Mouse (Mus musculus): ENCODE data around the gene Tnrc6a.
A peak's percentile ranks its signal among the peaks of the same experiment; 100 is the strongest.

The Tnrc6a gene

DNA sequence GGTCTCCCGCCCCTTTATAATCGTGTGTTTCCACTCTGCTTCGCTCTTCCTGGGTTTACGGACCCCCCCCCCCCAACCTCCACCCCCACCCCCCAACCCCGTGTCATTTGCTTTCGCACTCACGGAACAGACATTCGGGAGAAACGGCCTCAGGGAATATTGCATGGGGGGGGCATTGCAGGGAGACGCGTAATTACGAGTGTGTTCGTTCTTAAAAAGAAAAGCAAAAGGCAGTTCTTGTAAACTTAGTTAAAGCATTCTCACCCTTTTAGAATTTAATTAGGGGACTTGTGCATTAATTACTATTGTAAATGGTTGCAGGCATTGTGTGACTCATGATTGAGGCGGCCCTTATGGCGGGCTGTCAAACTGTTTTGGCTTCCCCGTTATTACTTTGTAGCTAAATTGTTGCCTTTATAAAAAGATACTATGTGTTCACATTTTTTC, 1.1 kb downstream of the Tnrc6a start:
- no peak for DNase-seq (ENCODE audit: low spot score in 2 of 2)

DNA sequence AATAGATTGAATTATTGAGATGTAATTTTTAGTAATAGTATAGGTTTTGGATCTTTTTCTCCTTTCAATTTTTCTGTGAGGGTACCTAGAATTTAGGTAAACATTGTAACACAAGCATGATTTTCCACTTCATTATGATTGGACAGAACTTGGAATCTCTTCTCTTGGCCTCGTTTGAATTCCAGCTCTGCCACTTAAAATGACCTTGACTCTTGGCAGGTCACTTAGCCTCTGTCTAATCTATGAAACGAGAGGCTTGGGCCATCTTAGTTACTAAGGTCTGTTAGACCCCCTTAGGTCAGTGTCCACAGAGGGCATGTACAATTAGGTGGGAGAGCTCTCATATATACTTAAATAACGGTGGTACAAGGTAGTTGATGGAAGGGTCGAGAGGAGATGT, 2.4 kb downstream of the Tnrc6a start:
- no peak for DNase-seq (ENCODE audit: low spot score in 2 of 2)

DNA sequence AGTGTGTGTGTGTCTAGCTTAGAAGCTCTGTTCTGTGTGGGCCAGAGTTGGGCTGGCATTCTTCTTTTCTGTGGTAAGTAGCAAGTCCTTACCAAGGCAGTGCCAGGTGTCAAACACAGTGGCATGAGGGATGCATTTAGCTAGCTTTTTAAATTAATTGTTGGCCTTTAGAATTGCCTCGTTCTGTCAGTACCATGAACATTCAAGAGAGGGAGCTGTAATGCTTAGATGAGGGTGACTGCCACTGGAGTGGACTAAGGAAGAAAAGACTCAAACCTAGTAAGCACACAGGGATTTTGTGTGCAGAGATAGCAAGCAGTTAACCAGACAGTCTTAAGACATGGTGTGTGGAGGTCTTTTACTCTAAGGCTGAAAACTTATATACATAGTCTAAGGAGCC, 3.6 kb downstream of the Tnrc6a start:
- no peak for DNase-seq (ENCODE audit: low spot score in 2 of 2)

DNA sequence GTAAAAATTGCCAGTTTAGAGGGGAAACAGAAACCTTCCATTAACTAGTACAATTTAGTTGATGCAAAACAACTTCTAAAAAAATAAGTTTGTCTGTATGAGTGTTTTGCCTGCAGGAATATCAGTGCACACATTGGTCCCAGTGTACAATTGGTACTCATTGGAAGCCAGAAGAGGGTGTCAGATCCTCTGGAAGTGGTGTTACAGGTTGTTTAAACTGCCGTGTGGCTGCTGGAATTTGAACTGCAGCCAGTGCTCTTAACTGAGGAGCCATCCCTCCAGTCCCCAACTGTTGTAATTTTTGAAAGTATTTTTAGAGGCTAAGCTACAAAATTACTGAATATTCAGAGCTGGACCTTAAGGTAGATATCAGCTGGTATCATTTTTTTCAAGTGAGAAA, 4.3 kb downstream of the Tnrc6a start:
- no peak for DNase-seq (ENCODE audit: low spot score in 2 of 2)

DNA sequence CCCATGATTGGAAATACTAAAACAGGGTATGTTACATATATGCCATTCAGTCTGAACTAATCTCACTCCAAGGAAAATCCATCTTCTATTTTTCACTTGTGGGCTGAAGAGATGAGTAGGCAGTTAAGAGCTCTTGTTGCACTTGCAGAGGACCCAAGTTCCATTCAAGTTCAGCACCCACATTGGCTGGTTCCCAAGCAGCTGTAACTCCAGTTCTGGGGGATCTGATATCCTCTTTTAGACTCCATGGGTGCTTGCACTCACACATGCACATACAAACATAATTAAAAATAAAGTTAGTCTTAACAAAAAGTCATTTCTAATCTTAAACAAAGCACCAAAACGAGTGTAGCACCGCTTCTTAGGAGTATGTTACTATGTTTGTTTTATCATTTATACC, 5.4 kb downstream of the Tnrc6a start:
- no peak for DNase-seq (ENCODE audit: low spot score in 2 of 2)

DNA sequence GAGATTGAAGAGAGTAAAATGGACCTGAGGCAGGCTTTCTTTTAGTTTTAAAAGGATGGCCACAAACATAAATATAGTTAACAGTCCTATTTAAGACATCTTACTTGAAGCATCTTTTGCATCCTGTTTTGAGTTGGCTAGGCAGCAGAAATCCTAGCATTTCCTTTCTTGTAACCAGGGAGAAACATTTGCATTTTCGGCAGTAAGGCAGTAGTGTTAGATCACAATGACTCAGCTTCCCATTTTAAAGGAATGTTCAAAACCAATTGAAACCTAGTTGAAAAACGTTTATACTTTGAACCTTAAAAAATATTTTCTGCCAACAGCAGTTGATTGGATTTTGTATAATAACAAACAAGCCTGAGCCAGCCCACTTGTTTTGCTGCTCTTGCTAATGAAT, 6.5 kb downstream of the Tnrc6a start:
- DNase-seq (ENCODE audit: low spot score in 2 of 2) = no peak

DNA sequence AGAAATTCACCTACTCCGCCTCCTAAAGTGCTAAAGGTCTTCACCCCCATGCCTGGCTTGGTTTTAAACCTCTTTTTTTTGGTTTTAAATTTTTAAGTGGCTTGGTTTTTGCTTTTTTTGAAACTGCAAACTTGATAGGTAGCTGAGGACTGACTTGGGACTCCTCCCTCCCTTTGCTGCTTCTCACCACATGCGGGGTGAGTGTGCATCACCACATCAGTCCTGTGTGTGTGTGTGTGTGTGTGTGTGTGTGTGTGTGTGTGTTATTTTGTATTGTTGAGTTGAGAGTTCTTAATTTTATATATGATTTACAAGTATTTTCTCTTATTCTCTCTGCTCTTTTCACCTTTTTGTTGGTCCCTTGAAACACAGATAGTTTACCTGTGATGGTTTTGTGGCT, 8.7 kb downstream of the Tnrc6a start:
- DNase-seq (ENCODE audit: low spot score in 2 of 2) = peak; percentile 16 to 22

DNA sequence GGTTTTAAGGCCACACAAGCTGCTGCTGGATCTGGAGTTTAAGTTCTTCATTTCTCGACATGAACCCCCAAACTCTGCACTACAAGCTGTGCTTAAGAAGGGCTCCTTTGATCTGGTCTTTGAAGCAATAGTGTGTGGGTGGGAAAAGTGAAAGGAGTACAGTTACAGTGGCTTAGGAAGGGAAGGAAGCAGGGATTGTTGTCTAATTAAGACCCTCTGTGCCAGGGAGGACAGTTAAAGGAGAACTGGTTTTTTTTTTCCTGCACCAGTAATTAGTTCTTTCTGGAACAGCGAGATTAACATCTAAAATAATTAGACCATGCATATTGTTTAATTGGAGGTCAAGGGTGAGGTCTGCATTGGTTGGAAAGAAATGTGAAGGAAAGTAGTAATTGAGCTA, 11.2 kb downstream of the Tnrc6a start:
- no peak for DNase-seq (ENCODE audit: low spot score in 2 of 2)

DNA sequence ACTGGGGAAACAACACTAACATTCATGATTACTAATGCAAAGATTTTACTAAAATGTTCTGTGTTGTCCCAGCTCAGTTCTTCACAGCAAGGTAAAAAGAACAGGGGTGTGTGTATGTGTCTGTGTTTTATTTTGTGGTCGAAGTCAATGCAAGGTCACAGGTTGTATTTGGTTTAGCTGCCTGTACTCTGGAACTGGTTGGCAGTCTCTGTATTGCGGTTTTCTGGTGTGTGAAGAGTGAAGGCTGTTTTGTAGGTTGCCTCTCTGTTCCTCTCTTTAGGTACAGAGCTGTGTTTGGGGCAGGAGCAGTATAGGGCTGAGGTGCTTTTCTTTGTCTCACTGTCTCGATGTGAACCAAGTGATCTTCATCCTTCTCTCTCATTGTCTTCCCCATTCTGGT, 12.0 kb downstream of the Tnrc6a start:
- DNase-seq (ENCODE audit: low spot score in 2 of 2) = no peak

DNA sequence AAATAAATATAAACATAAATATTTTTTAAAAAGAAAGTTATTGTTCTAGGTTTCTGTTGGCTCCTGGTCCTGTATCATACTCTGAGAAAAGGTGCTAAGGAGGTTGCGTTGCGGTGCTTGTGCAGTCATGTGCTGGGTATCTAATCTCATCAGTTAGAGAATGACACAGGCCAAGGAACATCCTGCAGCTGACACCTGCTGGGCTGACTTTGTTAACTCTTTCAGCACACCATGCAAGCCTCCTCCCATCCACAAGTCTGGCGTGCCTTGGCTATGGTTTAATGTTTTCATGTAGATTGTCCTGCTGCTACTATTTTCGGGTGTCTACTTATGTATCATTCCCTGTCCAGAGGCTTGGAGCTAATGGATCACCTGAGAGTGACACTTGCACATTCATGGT, 14.3 kb downstream of the Tnrc6a start:
- no peak for DNase-seq (ENCODE audit: low spot score in 2 of 2)

DNA sequence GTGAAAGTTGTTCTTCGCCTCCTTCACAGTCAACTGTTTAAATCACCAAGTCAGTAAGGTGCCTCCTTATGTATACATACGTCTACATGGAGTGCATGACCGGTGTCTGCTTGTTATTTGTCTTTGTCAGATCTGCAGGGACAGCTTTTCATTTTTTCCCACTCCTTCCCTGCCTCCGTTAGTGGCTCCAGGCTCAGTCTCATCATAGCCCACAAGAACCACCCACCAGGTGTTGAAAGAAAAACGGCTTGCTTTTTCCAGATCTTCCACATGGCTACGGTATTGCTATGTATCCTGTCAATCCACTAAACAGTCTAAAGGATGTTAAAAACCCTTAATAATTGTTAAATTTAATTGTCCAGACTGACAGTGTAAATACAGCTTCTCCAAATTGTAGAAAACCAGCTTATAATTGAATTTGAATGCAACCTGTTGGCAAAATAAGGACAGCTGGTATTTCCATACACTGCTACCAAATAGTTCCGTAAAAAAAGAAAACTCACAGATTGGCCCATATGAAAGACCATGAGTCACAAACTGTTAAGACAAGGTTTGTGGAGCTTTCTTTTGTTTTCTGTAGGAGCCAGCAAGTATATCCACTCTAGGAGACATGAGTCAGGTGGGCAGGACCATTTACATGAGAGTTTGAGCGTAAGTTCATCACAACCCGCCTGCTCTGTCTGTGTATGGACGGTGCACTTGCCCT, 22.6 kb downstream of the Tnrc6a start:
- DNase-seq (ENCODE audit: low spot score in 2 of 2) = no peak

DNA sequence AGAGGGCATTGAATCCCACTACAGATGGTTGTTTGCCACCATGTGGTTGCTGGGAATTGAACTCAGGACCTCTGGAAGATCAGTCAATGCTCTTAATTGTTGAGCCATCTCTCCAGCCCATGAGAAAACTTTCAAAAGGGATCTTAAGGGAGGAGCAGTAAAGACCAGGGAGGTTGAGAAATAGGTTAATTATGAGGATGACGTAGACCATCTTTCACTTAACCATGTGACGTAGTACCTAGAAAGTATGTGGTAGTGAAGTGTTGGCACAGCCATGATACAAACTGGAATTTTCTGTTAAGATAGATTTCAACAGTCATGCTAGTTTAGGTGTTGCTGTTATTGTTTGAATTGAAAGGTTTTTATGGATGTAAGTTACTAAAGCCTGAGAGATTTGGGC, 24.1 kb downstream of the Tnrc6a start:
- no peak for DNase-seq (ENCODE audit: low spot score in 2 of 2)

DNA sequence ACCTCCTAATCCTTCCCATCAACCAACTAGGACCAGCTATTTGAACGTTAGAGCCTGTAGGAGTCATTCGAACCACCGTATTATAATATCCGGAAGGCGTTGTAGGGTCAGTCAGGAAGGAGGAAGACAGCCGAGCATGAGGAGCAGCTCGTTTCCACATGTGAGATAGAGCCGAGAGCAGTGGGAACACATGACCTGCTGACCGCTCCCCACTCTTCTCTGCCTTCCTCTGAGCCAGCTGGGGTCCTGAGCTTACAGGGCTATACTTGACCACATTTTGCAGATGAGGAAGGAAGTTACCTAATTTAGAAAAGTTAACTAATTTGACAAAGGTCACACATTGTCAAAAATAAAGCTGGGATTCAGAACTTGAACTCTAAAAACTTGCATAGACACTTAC, 25.2 kb downstream of the Tnrc6a start:
- no peak for DNase-seq (ENCODE audit: low spot score in 2 of 2)

DNA sequence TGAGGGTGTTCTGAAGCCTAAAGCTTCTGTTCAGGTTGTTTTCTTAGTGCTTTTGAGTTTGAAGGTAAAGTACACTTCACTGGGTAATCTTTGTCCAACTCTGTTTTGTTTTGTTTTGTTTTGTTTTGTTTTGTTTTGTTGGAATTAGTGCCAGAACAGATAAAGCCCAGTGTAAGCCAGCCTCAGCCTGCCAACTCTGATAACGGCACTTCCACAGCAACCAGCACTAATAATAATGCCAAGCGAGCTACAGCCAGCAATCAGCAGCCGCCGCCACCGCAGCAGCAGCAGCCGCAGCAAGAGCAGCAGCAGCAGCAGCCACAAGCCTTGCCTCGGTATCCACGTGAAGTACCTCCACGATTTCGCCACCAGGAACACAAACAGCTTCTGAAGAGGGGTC, 38.7 kb downstream of the Tnrc6a start:
- no peak for DNase-seq (ENCODE audit: low spot score in 2 of 2)

DNA sequence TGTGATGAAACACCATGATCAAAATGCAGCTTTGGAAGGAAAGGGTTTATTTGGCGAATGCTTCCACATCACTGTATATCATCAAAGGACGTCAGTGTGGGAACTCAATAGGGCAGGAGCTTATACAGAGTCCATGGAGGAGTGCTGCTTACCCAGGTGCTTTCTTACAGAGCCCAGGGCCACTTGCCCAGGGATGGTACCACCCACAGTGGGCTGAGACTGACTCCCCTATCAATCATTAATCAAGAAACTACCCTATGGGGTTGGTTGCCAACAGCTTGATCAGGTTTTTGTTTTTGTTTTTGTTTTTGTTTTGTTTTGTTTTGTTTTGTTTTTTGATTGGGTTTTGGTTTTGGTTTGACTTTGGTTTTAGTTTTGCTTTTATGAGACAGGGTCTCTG, 43.8 kb downstream of the Tnrc6a start:
- no peak for DNase-seq (ENCODE audit: low spot score in 2 of 2)

DNA sequence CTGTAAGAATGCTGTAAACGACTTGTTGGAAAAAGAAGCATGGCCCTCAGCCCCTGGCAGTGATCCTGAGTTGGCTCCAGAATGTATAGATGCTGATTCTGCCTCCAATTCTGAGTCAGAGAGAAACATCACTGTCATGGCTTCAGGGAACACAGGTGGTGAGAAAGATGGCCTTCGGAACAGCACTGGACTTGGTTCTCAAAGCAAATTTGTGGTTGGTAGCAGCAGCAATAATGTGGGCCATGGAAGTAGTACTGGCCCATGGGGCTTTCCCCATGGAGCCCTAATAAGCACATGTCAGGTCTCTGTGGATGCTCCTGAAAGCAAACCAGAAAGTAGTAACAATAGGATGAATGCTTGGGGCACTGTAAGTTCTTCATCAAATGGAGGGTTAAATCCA, 45.9 kb downstream of the Tnrc6a start:
- no peak for DNase-seq (ENCODE audit: low spot score in 2 of 2)

DNA sequence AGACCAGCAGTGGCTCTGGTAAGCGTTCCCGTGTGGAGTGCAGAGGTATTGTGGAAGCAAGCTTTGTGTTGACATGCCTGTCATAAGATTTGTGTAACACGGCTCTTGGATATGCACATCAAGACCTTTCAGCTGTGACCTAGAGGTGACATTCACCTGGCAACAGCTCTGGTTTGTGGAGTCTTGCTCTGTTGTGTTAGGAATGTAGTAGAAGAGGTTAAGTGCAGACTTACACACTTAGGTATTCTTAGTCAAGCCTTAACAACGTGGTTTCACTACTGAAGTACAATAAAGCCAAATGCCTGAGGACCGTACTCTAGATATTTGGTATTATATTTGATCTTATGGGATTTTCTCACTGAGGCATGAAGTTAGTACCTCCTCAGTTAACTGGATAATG, 48.4 kb downstream of the Tnrc6a start:
- DNase-seq (ENCODE audit: low spot score in 2 of 2) = no peak

DNA sequence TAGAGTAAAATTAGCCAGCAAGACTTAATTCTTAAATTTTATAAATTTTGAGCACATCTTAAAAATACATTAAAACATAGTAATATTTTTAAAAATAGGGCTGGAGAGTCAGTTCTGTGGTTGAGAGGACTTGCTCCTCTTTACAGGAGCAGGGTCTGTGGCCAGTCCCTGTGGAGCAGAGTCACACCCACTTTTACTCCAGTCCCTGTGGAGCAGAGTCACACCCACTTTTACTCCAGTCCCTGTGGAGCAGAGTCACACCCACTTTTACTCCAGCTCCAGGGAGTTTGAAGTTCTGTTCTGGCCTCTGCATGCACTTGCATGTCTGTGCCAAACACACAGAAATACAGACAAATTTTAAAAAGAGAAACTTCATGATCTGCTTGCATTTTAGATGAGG, 53.5 kb downstream of the Tnrc6a start:
- no peak for DNase-seq (ENCODE audit: low spot score in 2 of 2)

DNA sequence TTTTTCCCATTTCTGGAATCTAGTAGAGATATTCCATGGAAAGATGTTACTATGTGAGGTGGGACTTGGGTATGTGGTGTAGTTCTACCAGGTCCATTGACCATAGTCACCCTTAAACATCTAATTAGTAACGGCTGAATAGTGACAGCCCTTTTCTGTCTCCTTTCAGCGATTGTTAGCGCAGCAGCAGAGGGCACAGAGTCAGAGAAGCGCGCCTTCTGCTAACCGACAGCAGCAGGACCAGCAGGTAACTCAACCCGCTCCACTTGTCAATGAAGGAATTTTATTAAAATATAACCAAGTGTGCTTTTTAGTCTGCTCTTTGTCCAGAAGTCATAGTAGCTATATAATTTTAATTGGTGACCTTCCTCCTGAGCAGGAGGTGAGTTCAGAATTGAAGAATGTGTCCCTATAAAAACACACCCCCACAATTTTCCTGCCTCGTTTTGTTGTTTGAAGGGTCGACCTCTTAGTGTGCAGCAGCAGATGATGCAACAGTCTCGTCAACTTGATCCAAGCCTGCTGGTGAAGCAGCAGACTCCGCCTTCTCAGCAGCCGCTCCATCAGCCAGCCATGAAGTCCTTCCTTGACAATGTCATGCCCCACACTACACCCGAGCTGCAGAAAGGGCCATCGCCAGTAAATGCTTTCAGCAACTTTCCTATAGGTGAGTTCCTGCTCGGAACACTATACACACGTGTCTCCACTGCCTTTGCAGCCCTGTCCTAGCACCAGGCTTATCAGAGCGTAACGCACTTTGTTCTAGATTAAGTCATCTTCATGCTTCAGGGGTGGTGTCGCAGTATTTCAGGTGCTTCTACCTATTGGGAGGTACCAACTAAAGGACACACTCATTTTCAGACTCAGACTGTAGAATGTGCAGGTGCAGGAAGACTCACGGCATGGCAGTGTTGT, 58.4 kb downstream of the Tnrc6a start:
- no peak for DNase-seq (ENCODE audit: low spot score in 2 of 2)

DNA sequence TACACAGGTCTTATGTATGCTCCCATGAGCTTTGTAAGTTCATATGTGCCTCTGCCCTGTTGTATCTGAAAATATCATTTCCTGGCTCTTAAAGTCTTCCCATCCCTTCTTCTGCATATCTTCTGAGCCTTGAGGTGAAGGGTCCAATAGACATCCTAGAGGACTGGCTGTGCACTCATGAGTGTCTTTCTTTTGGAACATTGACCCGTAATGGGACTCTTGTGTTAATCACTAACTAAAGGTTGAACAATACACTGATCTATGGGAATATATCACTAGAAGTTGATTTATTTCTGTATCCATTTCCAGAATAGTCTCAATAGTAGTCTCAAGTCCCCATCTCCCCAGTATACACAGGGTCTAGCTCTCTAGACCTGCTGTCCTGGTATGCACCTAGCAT, 61.2 kb downstream of the Tnrc6a start:
- DNase-seq (ENCODE audit: low spot score in 2 of 2) = no peak

DNA sequence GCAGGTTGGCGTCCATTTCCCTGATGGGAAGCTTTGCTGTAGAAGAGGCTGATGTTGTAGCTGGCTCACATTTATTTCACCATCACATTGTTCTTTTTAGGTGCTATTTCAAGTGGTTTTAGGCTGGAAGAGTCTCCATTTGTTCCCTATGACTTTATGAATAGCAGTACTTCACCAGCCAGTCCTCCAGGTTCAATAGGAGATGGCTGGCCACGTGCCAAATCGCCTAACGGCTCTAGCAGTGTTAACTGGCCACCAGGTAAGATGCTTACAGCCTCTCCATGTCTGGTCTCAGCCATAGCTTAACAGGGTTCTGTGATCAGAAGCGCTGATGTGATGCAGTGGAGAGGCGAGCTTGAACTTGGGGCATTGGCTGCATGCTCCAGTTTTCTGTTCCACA, 62.8 kb downstream of the Tnrc6a start:
- no peak for DNase-seq (ENCODE audit: low spot score in 2 of 2)

DNA sequence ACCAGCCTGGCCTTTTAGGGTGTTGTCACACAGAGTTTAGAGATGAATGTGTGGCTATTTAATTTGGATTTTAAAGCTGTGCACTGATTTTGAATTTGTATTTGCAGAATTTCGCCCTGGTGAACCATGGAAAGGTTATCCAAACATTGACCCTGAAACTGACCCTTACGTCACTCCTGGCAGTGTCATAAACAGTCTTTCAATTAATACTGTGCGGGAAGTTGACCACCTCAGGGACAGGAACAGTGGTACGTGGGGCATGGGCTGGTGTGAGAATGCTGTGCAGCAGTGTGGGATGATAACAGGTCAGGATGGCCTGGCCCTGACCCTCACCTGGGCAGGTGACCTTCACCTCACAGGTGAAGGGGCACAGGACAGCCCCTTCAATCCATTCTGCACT, 63.6 kb downstream of the Tnrc6a start:
- no peak for DNase-seq (ENCODE audit: low spot score in 2 of 2)

DNA sequence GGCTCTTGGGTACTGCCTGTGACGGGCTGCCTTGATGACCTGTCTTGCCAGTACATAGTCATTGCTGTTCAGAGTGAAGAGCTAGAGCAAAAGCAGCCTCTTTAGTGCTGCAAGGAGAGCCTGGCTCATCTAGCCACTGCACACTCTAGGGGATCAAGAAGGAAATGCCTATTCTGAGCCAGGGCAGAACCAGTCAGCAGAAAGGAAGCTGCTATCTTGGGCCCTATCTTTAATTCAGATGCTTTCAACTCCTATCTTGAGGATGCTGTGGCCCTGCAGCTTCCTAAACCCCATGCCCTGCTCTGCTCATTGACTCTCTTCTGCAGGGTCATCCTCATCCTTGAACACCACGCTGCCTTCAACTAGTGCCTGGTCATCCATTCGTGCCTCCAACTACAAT, 64.8 kb downstream of the Tnrc6a start:
- no peak for DNase-seq (ENCODE audit: low spot score in 2 of 2)

Measured in natural killer cell, adult 2 months (primary cell).